Mouse (Mus musculus): ENCODE measurements around the gene Txlna.

Gene Txlna

DNA sequence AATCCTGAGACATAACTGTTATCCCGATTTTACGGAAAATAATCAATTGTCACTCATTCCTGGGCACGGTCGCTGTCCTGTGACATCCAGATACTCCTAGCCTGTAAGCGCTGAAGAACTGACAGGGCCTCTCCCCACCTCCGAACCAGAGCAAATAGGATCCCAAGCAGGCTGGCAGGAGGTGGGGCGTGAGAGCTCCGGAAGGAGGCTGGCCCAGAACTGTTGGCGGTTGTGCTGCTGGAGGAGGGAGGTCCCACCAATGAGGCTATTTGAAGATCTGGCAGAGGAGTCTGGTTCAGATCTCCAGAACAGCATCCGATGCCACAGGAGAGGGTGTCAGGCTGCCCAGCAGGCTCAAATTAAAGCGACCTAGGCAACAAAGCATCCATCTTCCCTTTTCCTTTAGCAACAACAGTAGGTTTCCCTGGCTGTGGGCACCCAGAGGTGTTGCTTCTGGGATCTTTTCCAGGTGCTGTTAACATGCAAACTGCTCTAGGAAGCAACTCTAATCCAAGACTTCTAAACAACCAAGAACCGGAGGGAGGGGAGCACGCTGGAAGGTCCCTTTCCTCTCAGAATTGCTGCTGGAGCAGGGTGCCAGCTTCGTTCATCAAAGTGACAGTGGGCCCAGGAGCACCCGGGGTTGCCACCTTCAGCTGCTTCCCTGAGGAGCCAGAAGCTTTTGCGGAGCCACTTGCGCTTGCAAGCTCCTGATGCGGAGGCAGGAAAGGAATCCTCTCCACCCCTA, 16.4 kb downstream of the Txlna start:
- DNase-seq: peak; percentile 93

DNA sequence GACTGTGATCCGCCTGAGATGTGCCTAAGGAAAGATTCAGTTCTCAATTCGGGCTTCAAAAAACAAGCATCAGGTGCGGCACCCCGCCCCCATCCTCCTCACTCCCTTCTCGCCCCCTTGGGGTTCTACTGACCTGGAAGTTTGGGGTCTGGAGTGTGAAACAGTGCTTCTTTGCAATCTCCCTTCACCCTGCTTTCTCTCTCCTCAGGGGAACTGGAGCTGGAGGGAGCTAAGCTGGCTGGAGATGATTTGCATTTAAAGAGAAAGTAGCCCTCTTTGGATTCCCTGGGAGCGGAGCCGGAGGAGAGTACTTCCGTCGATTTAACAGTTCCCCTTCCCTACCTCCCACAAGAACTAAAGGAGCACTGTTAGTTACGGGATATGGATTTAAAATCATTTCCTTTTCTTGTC, 17.2 kb downstream of the Txlna start, which contains the start of gene Ccdc28b:
Ccdc28b (minus strand) TSS at position 267 of the 411 bp plus-strand sequence.
- DNase-seq: peak; percentile 79

DNA sequence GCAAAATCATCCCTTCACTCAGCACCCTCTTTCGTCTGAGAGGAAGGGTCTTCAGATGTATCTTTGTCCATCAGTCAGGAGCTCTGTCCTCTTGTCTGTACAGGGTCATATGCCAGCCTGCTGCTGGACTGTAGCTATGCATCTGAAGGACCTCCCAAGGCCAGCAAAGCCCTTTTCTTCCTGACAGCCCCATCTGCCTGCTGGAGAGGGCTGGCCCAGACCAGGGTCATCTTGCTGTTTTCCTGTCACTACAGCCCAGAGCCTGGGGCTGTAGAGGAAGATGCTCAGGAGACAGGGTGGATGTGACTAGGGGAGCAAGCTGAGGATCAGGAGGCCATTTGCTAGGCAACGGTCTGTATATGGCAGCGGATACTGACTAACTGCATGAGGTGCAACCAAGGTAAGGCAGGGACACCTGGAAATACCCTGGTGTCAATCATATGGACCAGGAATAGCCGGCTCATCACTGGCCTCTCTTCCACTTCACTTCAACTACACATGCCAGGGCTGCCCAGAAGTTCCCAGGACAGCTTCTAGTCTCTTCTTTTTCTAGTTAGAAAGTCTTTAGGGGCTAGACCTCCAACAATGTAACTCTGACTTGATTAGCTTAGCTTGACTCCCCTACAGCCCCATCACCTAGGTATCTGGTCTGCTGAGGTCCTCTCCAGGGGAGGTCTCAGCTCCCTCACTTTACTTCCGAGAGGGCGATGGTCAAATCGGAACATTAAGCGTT, 17.9 kb downstream of the Txlna start:
- peak; percentile 68 for DNase-seq

DNA sequence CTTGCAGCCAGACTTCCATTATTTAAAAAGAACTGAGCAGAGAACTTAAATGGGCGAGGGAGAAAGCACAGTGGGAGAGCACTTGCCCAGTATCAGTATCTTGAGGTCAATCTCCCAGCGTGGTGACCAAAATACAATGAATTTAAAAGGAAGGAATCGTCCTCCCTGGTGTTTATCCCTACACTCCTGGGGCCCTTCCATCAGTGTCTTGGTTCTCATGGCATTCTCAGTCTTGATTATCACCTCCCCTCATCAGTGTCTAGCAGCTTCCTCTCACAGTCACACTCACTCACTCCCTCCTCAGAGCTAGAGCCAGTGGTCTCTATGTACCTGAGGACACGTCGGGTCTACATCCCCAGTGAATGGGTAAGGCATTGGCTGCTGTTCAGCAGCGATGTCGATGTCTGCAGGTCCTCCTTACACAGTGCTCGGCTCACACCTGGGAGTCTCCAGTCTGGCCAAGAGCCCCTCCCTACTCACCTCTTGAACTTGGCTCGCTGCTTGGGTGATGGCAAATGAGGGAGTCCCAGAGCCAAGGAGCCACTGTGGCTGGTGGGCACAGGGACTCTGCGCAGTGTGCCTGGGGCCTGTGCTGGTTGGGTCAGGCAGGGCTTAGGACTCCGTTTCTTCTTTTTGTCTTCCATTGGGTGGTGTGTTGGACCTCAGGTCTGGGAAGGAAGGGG, 18.6 kb downstream of the Txlna start:
- peak; percentile 67 for DNase-seq

DNA sequence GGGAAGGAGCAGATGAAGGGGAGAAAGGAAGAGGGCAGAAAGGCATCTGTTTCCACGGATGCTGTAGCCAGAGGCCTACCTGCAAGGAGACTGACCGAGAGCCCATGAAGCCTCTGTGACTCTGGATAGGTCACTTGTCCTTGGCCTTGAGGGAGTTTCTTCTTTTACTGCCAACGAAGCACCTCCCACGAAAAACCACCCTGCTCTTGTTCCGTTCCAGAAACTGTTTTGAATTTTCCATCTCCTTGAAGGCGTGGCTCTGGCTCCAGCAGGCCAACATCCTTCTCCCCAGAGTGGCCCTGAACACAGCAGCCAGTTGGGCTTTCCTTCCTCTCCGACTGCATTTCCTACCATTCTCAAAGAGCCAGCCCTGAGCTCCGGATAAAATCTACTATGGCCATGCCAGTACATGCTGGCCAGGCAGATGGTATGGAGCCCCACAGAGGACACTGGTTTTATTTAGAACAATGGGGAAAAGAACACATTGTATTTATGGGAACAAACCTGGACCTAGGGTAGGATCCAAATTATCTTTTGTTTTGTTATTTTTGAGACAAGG, 19.5 kb downstream of the Txlna start:
- peak; percentile 91 for DNase-seq

DNA sequence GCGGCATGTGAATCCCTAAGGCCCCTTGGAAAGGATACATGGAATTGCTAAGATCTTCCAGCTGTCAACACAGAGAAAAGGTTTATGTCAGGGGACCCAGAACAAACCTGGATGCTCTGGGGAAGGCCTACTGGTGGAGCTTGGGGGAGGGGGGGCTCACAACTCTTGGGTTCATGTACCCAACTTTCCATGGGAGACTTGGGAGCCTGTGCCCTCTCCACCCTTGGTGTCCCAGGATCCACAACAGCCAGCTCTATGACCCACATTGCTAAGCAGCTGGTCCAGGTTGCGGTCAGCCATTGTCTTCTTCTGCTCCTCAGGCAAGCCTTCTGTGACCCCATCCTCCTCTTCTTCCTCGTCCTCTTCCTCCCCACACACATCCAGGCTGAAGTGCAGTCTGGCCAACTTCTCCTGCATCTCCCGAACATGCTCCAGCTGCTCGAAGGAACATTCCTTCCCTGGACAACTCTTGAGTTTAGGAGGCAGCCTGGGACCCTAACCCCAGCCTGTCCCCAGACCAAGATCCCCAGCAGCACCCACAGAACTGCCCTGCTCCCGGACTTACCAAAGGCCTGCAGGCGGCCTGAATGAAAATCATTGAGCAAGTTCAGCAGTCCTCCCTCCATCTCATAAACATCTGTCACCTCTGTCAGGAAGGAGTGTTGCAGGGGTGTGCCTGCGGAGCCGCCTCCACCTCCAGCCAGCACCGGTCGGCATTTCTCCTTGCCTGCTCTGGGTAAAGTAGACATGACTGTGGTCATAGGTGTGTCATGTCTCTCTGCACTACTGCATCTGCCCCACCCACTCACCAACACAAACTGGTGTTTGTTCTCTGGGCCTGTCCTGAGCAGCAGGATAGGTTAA, 20.2 kb downstream of the Txlna start:
- DNase-seq: peak; percentile 63

DNA sequence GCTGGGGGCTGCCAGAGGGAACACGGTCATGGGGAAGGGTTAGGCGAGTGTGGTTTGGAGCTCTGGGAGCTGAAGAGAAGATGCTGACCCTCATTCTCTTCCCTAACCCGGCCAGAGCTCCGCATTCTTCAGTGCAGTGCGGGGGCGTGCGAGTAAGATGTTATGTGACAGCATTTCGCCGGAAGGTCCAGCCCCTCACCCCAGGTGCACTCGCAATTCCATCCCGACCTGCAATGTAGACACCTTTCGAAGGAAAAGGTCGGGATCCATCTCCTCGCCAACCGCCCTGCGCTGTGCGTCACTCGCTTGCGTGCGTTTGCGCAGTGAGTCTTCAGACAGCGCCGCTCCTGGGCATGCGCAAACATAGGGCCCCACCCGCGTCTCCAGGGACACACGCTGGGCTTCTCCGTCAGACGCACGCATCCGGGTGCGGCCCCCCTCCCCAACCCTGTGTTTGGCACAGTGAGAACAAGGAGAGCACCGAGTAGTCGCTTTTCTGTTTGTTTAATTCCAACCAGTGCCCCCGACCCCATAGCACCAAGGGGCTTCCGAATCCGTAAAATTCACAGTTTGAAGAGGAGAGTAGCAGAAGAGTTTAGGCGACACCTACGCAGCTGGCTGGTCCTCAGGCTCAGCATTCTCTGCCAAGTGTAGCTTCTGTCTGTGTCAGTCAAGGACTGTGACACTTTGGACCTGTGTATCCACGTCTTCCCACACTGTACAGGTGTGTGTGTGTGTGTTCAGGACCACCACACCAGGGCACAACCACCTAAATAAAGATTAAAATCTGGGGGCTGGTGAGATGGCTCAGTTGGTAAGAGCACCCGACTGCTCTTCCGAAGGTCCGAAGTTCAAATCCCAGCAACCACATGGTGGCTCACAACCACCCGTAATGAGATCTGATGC, 21.8 kb downstream of the Txlna start, which contains the start of gene Iqcc:
Iqcc (minus strand) TSS at position 314 of the 906 bp plus-strand sequence.
- peak; percentile 95 for DNase-seq

DNA sequence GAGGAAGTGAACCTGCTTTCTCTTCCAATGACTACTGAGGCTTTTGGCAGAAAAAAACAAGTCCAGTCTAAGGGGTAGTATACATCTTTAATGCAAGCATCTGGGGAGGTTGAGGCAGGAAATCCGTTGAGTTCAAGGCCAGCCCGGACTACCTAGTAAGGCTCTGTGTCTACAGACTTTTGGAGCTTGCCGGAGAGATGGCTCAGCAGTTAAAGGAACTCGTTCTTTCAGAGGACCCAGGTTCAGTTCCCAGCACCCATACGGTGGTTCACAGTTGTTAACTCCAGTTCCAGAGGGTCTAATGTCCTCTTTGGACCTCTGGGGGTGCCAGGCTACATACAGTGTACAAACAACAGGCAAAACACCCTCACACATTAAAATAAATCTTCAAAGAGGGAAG, 22.8 kb downstream of the Txlna start:
- DNase-seq: no peak

DNA sequence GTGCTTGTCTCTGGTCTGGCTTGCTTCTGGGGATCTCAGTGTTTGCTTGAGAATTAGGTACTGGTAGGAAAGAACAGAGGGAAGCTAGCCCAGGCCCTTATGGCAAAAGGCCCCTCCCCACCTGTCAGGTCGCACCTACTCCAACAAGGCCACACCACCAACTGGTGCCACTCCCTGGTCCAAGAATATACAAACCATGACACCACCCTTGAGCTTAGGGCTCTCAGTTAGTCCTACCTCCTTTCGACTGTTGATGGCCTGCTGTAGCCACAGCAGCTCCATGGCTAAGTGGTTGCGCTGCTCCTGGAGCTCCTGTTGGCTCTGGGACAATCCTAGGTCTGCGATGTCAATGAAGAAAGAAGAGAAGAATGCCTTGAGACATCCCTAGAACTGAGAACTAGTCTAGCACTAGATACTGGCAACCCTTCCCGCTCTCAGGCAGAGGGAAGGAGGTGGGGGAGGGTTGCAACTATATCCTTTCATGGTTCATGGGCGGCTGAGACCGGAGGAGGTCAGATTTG, 23.7 kb downstream of the Txlna start:
- peak; percentile 48 for DNase-seq

DNA sequence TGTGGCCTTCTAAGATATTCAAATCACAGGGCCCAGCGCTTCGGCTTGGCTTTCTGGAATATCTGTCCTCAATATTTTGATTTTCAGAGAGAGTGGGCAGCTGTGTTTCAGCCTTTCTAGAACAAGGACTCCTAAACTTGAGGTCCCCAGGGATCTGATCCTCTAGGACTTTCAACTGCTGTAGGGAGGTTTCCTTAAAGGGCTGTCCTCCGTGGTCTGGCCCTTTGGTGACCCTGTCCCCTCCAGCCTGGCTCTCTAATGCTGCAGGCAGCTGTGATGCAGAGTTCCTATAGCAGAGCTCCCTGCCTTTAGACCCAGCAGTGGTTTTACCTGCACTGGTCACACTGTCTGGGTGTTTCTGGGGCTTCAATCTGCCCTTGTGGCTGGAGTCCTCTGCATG, 24.2 kb downstream of the Txlna start:
- no peak for DNase-seq

DNA sequence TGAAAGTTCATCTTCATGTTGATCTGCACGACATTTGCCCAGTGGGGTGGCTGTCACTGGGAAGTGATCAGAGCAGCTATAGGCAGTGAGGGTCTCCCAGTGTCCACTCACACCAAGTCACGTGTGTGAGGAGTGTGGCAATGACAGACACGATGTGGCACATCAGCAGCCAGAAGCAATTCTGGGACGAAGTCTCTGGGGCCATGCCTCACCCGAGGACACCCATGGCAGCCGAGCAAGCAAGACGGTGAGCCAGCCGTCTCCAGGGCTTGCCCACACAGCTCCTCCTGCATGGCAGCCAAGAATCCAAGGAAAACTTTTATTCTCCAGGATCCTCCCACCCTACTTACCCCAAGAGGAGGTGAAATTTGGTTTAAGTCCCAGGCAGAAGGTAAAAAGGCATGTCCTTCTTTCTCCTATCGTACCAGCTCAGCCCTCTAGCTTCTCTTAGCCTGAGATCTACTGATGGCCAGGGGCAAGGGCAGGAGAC, 25.0 kb downstream of the Txlna start:
- DNase-seq: no peak

DNA sequence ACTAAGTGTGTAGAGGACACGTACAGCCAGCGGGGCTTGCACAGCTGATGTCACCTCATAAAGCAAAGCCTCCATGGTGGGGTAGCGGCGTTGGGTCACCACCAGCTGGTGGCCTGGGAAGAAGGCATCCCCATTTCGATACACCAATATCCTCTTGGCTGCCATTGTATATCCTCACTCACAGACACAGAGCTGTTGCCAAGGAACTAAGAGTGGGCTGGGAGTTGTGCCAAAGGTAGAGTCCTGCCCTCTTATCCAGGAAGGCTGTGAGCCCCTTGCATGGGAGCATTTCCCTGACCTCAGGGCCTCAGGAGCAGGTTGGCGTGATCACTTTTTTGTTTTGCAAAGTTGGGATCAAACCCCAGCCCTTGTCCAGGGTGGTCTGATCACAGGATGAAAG, 26.8 kb downstream of the Txlna start, which contains the start of gene Dcdc2b:
Dcdc2b (minus strand) TSS at position 165 of the 400 bp plus-strand sequence.
- no peak for DNase-seq

DNA sequence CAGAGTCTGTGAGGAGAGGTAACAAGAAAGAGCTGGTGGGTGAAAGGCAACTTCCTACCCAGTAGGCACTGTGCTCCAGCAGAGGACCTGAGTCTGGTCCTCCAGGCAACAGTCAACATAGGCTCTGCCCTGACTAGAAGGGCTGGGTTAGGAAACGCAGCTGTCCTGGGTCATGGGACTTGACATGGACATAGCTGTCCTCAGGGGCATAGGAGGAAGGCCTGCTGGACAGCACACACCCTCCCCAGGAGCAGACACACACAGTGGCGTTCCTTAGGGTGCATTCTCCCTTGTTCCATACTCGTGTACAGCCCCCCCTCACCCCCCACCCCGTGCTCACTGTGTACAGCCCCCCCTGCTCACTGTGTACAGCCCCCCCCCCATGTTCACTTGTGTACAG, 30.4 kb downstream of the Txlna start:
- no peak for DNase-seq

DNA sequence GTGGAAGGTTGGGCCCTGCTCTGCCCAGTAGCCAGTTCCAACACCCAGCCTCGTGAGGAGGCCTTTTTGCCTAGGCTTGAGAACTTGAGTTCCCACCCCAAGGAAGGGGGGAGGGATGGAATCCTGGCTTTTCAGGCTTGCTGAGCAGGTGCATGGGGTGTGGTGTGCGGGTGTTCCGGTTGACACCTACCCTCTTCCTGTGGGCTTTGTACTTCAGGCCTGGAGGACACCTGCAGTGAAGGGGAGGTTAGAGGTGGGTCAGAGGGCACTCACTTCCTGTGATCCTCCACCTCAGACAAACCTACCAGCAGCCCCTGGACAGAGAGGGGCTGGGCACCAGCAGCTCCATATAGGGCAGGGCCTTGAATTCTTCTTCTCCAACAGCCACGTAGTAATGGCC, 30.8 kb downstream of the Txlna start:
- no peak for DNase-seq

DNA sequence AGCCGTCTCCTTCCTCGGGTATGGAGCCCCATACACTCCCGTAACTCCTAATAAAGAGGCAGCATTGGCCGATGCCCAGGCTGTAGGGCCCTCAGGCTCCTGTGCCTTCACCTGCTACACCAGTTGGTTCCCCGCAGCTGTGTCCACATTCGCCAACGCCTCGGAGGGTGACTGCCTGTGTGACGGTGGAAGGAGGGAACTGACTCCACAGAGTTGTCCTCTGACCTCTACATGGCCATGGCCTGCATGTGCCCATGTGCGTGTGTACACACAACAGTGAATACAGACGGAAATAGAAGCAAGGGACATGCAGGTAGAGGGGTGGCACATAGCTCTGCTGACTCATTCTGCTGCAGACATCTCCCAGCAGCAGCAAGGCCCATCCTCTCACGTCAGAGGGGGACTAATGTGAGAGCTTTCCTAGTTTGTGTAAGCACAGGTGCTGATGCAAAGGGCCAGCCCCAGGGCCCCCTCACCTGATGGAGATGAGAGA, 31.7 kb downstream of the Txlna start:
- no peak for DNase-seq

DNA sequence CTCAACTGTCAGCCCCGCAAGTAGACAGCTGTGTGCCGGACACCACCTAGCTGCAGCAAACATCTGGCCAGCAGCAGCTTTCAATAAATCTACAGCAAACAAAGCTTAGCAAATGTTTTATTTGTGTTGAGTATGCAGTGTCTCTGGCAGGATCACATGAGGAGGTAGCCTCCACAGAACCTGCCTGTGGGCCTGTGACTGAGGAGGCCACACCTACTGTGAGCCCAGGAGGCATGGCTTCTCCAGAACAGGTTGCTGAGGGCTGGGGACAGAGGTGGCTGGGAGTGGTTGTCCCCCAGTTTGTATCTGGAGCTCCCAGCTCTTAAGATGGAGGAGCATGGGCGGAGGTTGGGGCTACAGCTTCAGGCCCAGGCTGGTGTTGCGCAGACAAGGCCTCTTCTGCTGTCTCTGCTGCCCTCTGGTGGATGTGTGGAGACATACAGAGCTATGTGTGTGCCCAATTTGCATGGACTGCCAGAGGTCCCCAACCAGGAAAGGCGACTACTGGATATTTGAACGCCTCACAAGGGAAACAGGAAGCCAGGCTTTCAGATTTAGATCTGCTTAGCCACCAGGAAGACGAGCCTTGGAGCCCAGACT, 32.3 kb downstream of the Txlna start:
- peak; percentile 86 for DNase-seq

DNA sequence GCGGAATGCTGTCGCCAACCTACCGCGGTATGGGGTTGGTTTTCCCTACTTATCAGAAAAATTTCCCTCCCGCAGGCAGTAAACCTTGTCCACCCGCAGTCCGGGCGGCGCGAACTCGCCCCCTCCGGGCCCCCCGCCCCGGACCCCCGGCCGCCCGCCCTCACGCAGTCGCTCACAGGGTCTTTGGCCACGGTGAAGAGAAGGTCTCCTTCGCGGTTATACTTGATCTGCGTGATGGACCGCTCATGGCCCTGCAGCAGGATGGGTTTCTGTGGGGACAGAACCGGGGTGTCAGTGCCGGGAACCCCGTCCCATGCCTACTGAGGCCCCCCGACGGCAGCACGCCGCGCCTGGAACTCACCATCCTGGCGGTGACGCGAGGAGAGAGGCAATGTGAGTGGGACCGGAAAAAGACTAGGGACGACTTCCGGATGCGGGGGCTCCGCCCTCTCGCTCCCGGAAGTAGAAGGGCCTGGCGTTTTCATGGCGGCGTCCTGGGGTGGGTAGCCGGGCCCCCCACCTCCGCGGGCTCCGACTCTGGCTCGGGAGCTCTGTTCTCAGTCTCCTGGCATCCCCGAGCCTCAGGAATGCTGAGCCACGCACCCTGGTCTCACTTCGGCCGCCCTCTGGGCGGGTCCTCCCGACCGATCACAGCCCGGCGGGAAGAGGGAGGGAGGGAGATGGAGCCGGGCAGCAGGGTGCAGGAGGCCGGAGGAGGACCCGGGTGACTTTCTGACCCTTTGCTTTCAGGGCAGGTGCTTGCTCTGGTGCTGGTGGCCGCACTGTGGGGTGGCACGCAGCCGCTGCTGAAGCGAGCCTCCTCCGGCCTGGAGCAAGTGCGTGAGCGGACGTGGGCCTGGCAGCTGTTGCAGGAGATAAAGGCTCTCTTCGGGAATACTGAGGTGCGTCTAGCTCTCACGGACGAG, 40.4 kb downstream of the Txlna start, which contains the start of the genes Eif3i and Tmem234:
Eif3i (minus strand) TSS at position 416 of the 926 bp plus-strand sequence.
Tmem234 (plus strand) TSS at position 436 of the 926 bp plus-strand sequence.
- peak; percentile 73 for DNase-seq

DNA sequence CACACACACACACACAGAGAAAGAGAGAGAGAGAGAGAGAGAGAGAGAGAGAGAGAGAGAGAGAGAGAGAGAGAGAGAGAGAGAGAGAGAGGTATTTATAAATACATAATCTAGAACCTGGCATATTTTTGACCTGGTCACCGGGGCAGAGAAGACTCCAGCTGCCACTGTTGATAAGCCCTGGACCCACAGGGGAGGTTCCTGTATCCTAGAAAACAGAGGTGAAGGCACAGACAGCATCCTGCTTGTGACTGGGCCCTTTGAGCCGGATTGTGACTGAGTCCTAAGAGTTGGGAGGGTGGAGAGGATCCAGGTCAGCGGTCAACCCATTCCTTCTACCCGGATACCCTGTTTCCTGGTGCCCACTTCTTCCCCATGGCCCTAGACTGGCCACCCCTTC, 52.0 kb downstream of the Txlna start:
- DNase-seq: no peak

DNA sequence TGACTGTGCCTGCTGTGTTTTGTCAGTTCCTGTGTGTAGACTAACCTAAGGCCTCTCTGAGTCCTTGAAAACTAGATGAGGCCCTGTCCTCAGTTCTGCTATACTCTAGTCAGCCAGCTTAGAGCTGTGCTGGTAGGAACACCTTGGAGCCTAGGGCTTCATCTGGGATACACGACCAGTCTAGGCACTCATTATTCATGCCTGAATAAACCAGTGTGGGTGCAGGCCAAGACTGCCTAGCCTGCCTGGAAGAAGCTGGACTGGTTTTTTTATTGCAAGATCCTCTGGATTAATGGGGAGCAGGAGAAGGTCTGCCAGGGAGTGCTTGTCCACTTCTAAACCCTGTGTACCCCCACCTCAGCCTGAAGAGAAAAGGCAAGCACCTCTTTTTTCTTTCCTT, 53.9 kb downstream of the Txlna start:
- no peak for DNase-seq

Measured in cerebellum, adult 9-10 months (tissue).